Mouse (Mus musculus): ENCODE data around the gene Def6.
A peak's percentile ranks its signal among the peaks of the same experiment; 100 is the strongest.

The Def6 gene

GRCm38 (mm10) chr17:28207591-28208313, at the start of gene Def6:
Def6 (plus strand) TSS chr17:28207778.
- peak; percentile 75 for DNase-seq

- DNase-seq = no peak
Observed at GRCm38 (mm10) chr17:28160361-28160760, 47.2 kb upstream of the Def6 start.

GRCm38 (mm10) chr17:28161310-28161881, 46.2 kb upstream of the Def6 start:
- DNase-seq = no peak

GRCm38 (mm10) chr17:28163666-28164065, 43.9 kb upstream of the Def6 start:
- DNase-seq = peak; percentile 81

- no peak for DNase-seq
Observed at GRCm38 (mm10) chr17:28170460-28171305, 36.9 kb upstream of the Def6 start.

GRCm38 (mm10) chr17:28172690-28173089, 34.9 kb upstream of the Def6 start:
- no peak for DNase-seq

GRCm38 (mm10) chr17:28176775-28177539, 30.6 kb upstream of the Def6 start, which contains the start of gene Zfp523:
Zfp523 (plus strand) TSS chr17:28177129.
- peak; percentile 92 for DNase-seq

- no peak for DNase-seq
Observed at GRCm38 (mm10) chr17:28177540-28178046, 30.0 kb upstream of the Def6 start.

- DNase-seq = no peak
Observed at GRCm38 (mm10) chr17:28180331-28180730, 27.2 kb upstream of the Def6 start.

- DNase-seq = no peak
Observed at GRCm38 (mm10) chr17:28180783-28181544, 26.6 kb upstream of the Def6 start.

GRCm38 (mm10) chr17:28184971-28185638, 22.5 kb upstream of the Def6 start:
- no peak for DNase-seq

GRCm38 (mm10) chr17:28188313-28188712, 19.3 kb upstream of the Def6 start:
- peak; percentile 17 for DNase-seq

- DNase-seq = no peak
Observed at GRCm38 (mm10) chr17:28192754-28193153, 14.8 kb upstream of the Def6 start.

GRCm38 (mm10) chr17:28193559-28193958, 14.0 kb upstream of the Def6 start:
- no peak for DNase-seq

- no peak for DNase-seq
Observed at GRCm38 (mm10) chr17:28195033-28195432, 12.5 kb upstream of the Def6 start.

- DNase-seq = no peak
Observed at GRCm38 (mm10) chr17:28197646-28198045, 9.9 kb upstream of the Def6 start.

GRCm38 (mm10) chr17:28201982-28202381, 5.6 kb upstream of the Def6 start:
- no peak for DNase-seq

GRCm38 (mm10) chr17:28204052-28204720, 3.4 kb upstream of the Def6 start:
- peak; percentile 61 for DNase-seq

- no peak for DNase-seq
Observed at GRCm38 (mm10) chr17:28205443-28205842, 2.1 kb upstream of the Def6 start.

- DNase-seq = no peak
Observed at GRCm38 (mm10) chr17:28207092-28207491, 486 bp upstream of the Def6 start.

- DNase-seq = no peak
Observed at GRCm38 (mm10) chr17:28208314-28208612, 685 bp downstream of the Def6 start.

Data from kidney, adult 18-20 months (tissue).